In genomic region chr2:26909387-26909784, GRCm38 (mm10) we compare ENCODE assay signal across 10 mouse cellular contexts. TPM values are rescaled to one million over a fixed set of nuclear protein-coding genes. Genes with fewer than 3 reads are reported as not detected.
DNase-seq lines count a peak whose midpoint lies in the region; ATAC-seq and TF ChIP-seq lines count a peak whose summit lies in the region.
"Had no signal": no experiment of that assay in that cellular context is flagged by ENCODE, and none has a peak within 500 bp of the region (broad histone marks: within the 10 kb centered on the region; RNA-seq: fewer than 3 reads in every experiment).

No protein-coding gene starts in this region.

- intact Hi-C loops in left cerebral cortex, postnatal 36 days (cut with DNase I): no loop called here

- peaks cover 25% of the 10 kb centered on the region for H3K4me1 ChIP-seq in heart, embryonic 16.5 days (ENCODE audit: control insufficient read depth, insufficient read depth, low read length)
- peaks cover 3% of the 10 kb centered on the region; the same call in 1 of the 2 replicates for H3K4me1 ChIP-seq in bone marrow, adult 2 months (ENCODE audit: control insufficient read depth, insufficient read depth, low read length)
- H3K4me1 ChIP-seq in hindbrain, embryonic 15.5 days (replicated peaks): peaks cover 41% of the 10 kb centered on the region
- peaks cover 24% of the 10 kb centered on the region for H3K4me1 ChIP-seq in midbrain, embryonic 14.5 days (ENCODE audit: control insufficient read depth, insufficient read depth, low read length)

- H3K27me3 ChIP-seq in heart, embryonic 16.5 days (ENCODE audit: control insufficient read depth, insufficient read depth, low read length): no peaks in the 10 kb centered on the region
- H3K27me3 ChIP-seq in hindbrain, embryonic 15.5 days: no peaks in the 10 kb centered on the region
- H3K27me3 ChIP-seq in midbrain, embryonic 14.5 days (ENCODE audit: control insufficient read depth, insufficient read depth, low read length): no peaks in the 10 kb centered on the region

- H3K9me3 ChIP-seq in heart, embryonic 16.5 days (replicated peaks; ENCODE audit: control insufficient read depth, low read length): no peaks in the 10 kb centered on the region
- H3K9me3 ChIP-seq in hindbrain, embryonic 15.5 days: no peaks in the 10 kb centered on the region
- H3K9me3 ChIP-seq in midbrain, embryonic 14.5 days (ENCODE audit: control insufficient read depth, low read length): no peaks in the 10 kb centered on the region

- TF ChIP-seq CTCF in bone marrow, adult 2 months (IDR thresholded peaks at IDR 0.05; ENCODE audit: control insufficient read depth, insufficient read depth, low read length): no peak

- peak overlapping the region; percentile 91 for H3K4me3 ChIP-seq in heart, embryonic 16.5 days (ENCODE audit: low read length)
- peak overlapping the region; percentile 78 for H3K4me3 ChIP-seq in bone marrow, adult 2 months (replicated peaks; ENCODE audit: control insufficient read depth, low read depth, low read length)
- peak overlapping the region; percentile 84 for H3K4me3 ChIP-seq in hindbrain, embryonic 15.5 days
- peak overlapping the region; percentile 78 for H3K4me3 ChIP-seq in midbrain, embryonic 14.5 days (replicated peaks; ENCODE audit: low read depth, low read length)

- no peak for TF ChIP-seq POLR2A in bone marrow, adult 2 months (IDR thresholded peaks at IDR 0.05; ENCODE audit: borderline replicate concordance, control insufficient read depth, low read depth, low read length)

- peak overlapping the region; percentile 92 for H3K27ac ChIP-seq in heart, embryonic 16.5 days (ENCODE audit: low read length)
- no peak overlapping the region for H3K27ac ChIP-seq in bone marrow, adult 2 months (ENCODE audit: control insufficient read depth, insufficient read depth, low read depth, low read length, poor library complexity)
- peak overlapping the region; percentile 93; the same call in 1 of the 2 replicates for H3K27ac ChIP-seq in hindbrain, embryonic 15.5 days (replicated peaks)
- peak overlapping the region; percentile 90; the same call in 1 of the 2 replicates for H3K27ac ChIP-seq in midbrain, embryonic 14.5 days (replicated peaks; ENCODE audit: low read depth, low read length)

- ATAC-seq in heart, embryonic 16.5 days (replicated peaks; ENCODE audit: extremely low read depth, insufficient read depth, low FRiP score): no peak
- no peak for ATAC-seq in hindbrain, embryonic 15.5 days (ENCODE audit: low FRiP score, low read depth)
- no peak for ATAC-seq in midbrain, embryonic 14.5 days (ENCODE audit: low FRiP score, low TSS enrichment)

- H3K4me2 ChIP-seq in heart, embryonic 16.5 days (ENCODE audit: low read depth, low read length): peak overlapping the region; percentile 89
- peak overlapping the region; percentile 77 for H3K4me2 ChIP-seq in hindbrain, embryonic 15.5 days
- H3K4me2 ChIP-seq in midbrain, embryonic 14.5 days (ENCODE audit: low read length): peak overlapping the region; percentile 81

- DNase-seq in heart, adult 11 months: no peak
- DNase-seq in midbrain, embryonic 14.5 days: no peak
- no peak for DNase-seq in thymus, postnatal 25 days
- no peak for DNase-seq in left cerebral cortex, postnatal 36 days (ENCODE audit: low spot score in 2 of 2)
- no peak for DNase-seq in kidney, postnatal 25 days
- DNase-seq: embryo, embryonic 11 days; thymus, adult 18-20 months had no signal

- H3K36me3 ChIP-seq in heart, embryonic 16.5 days (ENCODE audit: control insufficient read depth, insufficient read depth): peaks cover 42% of the 10 kb centered on the region
- H3K36me3 ChIP-seq in hindbrain, embryonic 15.5 days: peaks cover 55% of the 10 kb centered on the region
- peaks cover 69% of the 10 kb centered on the region for H3K36me3 ChIP-seq in midbrain, embryonic 14.5 days (ENCODE audit: control insufficient read depth, insufficient read depth, low read length)

- peak overlapping the region; percentile 94 for H3K9ac ChIP-seq in heart, embryonic 16.5 days (ENCODE audit: low read length)
- H3K9ac ChIP-seq in hindbrain, embryonic 15.5 days: peak overlapping the region; percentile 77
- peak overlapping the region; percentile 84 for H3K9ac ChIP-seq in midbrain, embryonic 14.5 days (replicated peaks; ENCODE audit: low read length)

RNA-seq across cellular contexts. Expression of gene Med22, which starts 1.1 kb away (rescaled TPM):
- polyA plus RNA-seq in heart, embryonic 16.5 days (2015; fragmentation: Nextera tagmentation; extraction: Ambion mirVana): 43.7 and 45.4 TPM in 2 replicates
- 13.0 and 13.1 TPM in 2 replicates for polyA plus RNA-seq in bone marrow, adult 2 months (2011; ENCODE audit: insufficient read depth, insufficient read length, low replicate concordance, missing spikeins)
- 126 TPM in 2 replicates for polyA plus RNA-seq in hindbrain, embryonic 15.5 days (2015; fragmentation: Nextera tagmentation; extraction: Ambion mirVana)
- 135 and 139 TPM in 2 replicates for polyA plus RNA-seq in midbrain, embryonic 14.5 days (2014; fragmentation: Nextera tagmentation; extraction: Ambion mirVana)
- 10 to 100 TPM; 45.7 to 46.8 TPM for total RNA-seq in left cerebral cortex, postnatal 36 days (2021)

RNA-seq across cellular contexts. Expression of gene Rpl7a, which starts 1.2 kb away (rescaled TPM):
- 287 and 336 TPM in 2 replicates for polyA plus RNA-seq in heart, embryonic 16.5 days (2015; fragmentation: Nextera tagmentation; extraction: Ambion mirVana)
- 161 and 199 TPM in 2 replicates for polyA plus RNA-seq in bone marrow, adult 2 months (2011; ENCODE audit: insufficient read depth, insufficient read length, low replicate concordance, missing spikeins)
- polyA plus RNA-seq in hindbrain, embryonic 15.5 days (2015; fragmentation: Nextera tagmentation; extraction: Ambion mirVana): 390 and 399 TPM in 2 replicates
- polyA plus RNA-seq in midbrain, embryonic 14.5 days (2014; fragmentation: Nextera tagmentation; extraction: Ambion mirVana): 522 and 541 TPM in 2 replicates
- 100 to 1,000 TPM; 223 to 256 TPM for total RNA-seq in left cerebral cortex, postnatal 36 days (2021)

RNA-seq across cellular contexts. Expression of gene Surf6, which starts 6.7 kb away (rescaled TPM):
- 15.1 and 16.0 TPM in 2 replicates for polyA plus RNA-seq in heart, embryonic 16.5 days (2015; fragmentation: Nextera tagmentation; extraction: Ambion mirVana)
- polyA plus RNA-seq in bone marrow, adult 2 months (2011; ENCODE audit: insufficient read depth, insufficient read length, low replicate concordance, missing spikeins): 7.5 and 23.5 TPM in 2 replicates
- 28.9 and 31.2 TPM in 2 replicates for polyA plus RNA-seq in hindbrain, embryonic 15.5 days (2015; fragmentation: Nextera tagmentation; extraction: Ambion mirVana)
- 16.6 and 20.4 TPM in 2 replicates for polyA plus RNA-seq in midbrain, embryonic 14.5 days (2014; fragmentation: Nextera tagmentation; extraction: Ambion mirVana)
- total RNA-seq in left cerebral cortex, postnatal 36 days (2021): 10 to 100 TPM; 26.7 to 27.0 TPM

RNA-seq across cellular contexts. Expression of gene Surf2, which starts 6.8 kb away (rescaled TPM):
- polyA plus RNA-seq in heart, embryonic 16.5 days (2015; fragmentation: Nextera tagmentation; extraction: Ambion mirVana): 36.2 and 38.1 TPM in 2 replicates
- 17.7 and 36.9 TPM in 2 replicates for polyA plus RNA-seq in bone marrow, adult 2 months (2011; ENCODE audit: insufficient read depth, insufficient read length, low replicate concordance, missing spikeins)
- polyA plus RNA-seq in hindbrain, embryonic 15.5 days (2015; fragmentation: Nextera tagmentation; extraction: Ambion mirVana): 56.9 and 57.2 TPM in 2 replicates
- polyA plus RNA-seq in midbrain, embryonic 14.5 days (2014; fragmentation: Nextera tagmentation; extraction: Ambion mirVana): 48.7 and 59.9 TPM in 2 replicates
- total RNA-seq in left cerebral cortex, postnatal 36 days (2021): 10 to 100 TPM; 33.2 to 34.0 TPM

RNA-seq across cellular contexts. Expression of gene Surf1, which starts 6.9 kb away (rescaled TPM):
- 46.8 and 47.6 TPM in 2 replicates for polyA plus RNA-seq in heart, embryonic 16.5 days (2015; fragmentation: Nextera tagmentation; extraction: Ambion mirVana)
- 32.1 and 58.4 TPM in 2 replicates for polyA plus RNA-seq in bone marrow, adult 2 months (2011; ENCODE audit: insufficient read depth, insufficient read length, low replicate concordance, missing spikeins)
- 84.8 and 87.1 TPM in 2 replicates for polyA plus RNA-seq in hindbrain, embryonic 15.5 days (2015; fragmentation: Nextera tagmentation; extraction: Ambion mirVana)
- polyA plus RNA-seq in midbrain, embryonic 14.5 days (2014; fragmentation: Nextera tagmentation; extraction: Ambion mirVana): 69.4 and 91.4 TPM in 2 replicates
- 100 to 1,000 TPM in 1 of 2 experiments, 10 to 100 TPM in 1; 95.5 to 106 TPM for total RNA-seq in left cerebral cortex, postnatal 36 days (2021)
